In the genomic region with DNA sequence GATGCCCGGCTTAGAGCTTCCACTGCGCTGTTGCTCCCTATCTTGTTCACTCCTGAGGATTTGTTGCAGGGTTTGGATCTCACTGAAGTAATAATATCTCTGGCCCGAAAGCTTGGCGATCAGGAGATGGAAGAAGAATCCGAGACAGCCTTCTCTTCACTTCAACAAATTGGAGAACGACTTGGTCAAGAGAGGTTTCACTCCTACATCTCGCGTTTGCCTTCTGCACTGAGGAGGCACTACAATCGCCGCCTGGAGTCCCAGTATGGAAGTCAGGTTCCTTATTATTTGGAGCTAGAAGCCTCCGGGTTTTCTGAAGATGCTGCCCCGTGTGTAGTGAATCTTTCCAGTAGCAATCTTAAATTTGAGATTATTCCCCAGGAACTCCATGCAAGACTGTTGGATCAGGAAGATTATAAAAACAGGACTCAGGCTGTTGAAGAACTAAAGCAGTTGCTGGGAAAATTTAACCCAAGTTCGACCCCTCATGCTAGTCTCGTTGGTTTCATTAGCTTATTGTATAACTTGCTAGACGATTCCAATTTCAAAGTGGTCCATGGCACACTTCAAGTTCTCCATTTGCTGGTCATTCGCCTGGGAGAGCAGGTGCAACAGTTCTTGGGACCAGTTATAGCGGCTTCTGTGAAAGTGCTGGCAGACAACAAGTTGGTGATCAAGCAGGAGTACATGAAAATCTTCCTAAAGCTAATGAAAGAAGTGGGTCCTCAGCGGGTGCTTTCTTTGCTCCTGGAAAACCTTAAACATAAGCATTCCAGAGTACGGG, we compare ENCODE assay signal across 8 mouse cellular contexts. TPM values are rescaled to one million over a fixed set of nuclear protein-coding genes. Genes with fewer than 3 reads are reported as not detected.
DNase-seq lines count a peak whose midpoint lies in the region; ATAC-seq and TF ChIP-seq lines count a peak whose summit lies in the region.

No protein-coding gene starts in this region.

- H3K27ac ChIP-seq in ES-Bruce4 (ENCODE audit: insufficient read depth, low read length) = no peak overlapping the region
- H3K27ac ChIP-seq in embryonic facial prominence, embryonic 15.5 days (replicated peaks) = peak overlapping the region; percentile 93
- peak overlapping the region; percentile 79; the same call in 1 of the 2 replicates for H3K27ac ChIP-seq in intestine, embryonic 15.5 days
- peak overlapping the region; percentile 49 for H3K27ac ChIP-seq in macrophage

- TF ChIP-seq CTCF in ES-Bruce4 (IDR thresholded peaks at IDR 0.05; ENCODE audit: low read depth, low read length) = no peak

- intact Hi-C loops in heart, postnatal 36 days (cut with DNase I) = loop anchor here (2.0 to 5.0 kb wide), 2 partner anchors 70 to 106 kb away; partner anchors contain the start of gene Prpf39

- peaks cover 5% of the 10 kb centered on the region; the same call in 1 of the 2 replicates for H3K36me3 ChIP-seq in ES-Bruce4 (ENCODE audit: control insufficient read depth, insufficient read depth, low read length, poor library complexity, severe bottlenecking)
- H3K36me3 ChIP-seq in embryonic facial prominence, embryonic 15.5 days = no peaks in the 10 kb centered on the region
- no peaks in the 10 kb centered on the region for H3K36me3 ChIP-seq in intestine, embryonic 15.5 days
- H3K36me3 ChIP-seq in macrophage (ENCODE audit: inconsistent target) = no peaks in the 10 kb centered on the region

- peaks cover 97% of the 10 kb centered on the region for H3K79me2 ChIP-seq in macrophage (ENCODE audit: inconsistent target)

- H3K4me1 ChIP-seq in ES-Bruce4 (ENCODE audit: control insufficient read depth, insufficient read depth, low read length) = peaks cover 1% of the 10 kb centered on the region
- H3K4me1 ChIP-seq in embryonic facial prominence, embryonic 15.5 days = peaks cover 29% of the 10 kb centered on the region
- peaks cover under 1% of the 10 kb centered on the region; the same call in 1 of the 2 replicates for H3K4me1 ChIP-seq in intestine, embryonic 15.5 days (replicated peaks)

- no peaks in the 10 kb centered on the region for H3K27me3 ChIP-seq in ES-Bruce4 (ENCODE audit: control insufficient read depth, insufficient read depth, low read length, poor library complexity, severe bottlenecking)
- no peaks in the 10 kb centered on the region for H3K27me3 ChIP-seq in embryonic facial prominence, embryonic 15.5 days
- H3K27me3 ChIP-seq in intestine, embryonic 15.5 days (replicated peaks) = no peaks in the 10 kb centered on the region

- WGBS in embryonic facial prominence, embryonic 15.5 days = 2% methylated on average over 19 of the region's 19 CpGs
- 2% methylated on average over 19 of the region's 19 CpGs for WGBS in intestine, embryonic 15.5 days
- 3% methylated on average over 19 of the region's 19 CpGs for WGBS in macrophage (ENCODE audit: missing documents)

- H3K4me2 ChIP-seq in embryonic facial prominence, embryonic 15.5 days (replicated peaks) = peak overlapping the region; percentile 84
- H3K4me2 ChIP-seq in intestine, embryonic 15.5 days (replicated peaks) = peak overlapping the region; percentile 86

- H3K4me3 ChIP-seq in ES-Bruce4 (ENCODE audit: low read depth, low read length) (peak overlapping the region; percentile 92), macrophage (ENCODE audit: inconsistent target) (peak overlapping the region; percentile 87)
- peak overlapping the region; percentile 96 for H3K4me3 ChIP-seq in embryonic facial prominence, embryonic 15.5 days (replicated peaks)
- H3K4me3 ChIP-seq in intestine, embryonic 15.5 days (replicated peaks) = peak overlapping the region; percentile 74

- H3K9me3 ChIP-seq in ES-Bruce4 (replicated peaks; ENCODE audit: control insufficient read depth, insufficient read depth, low read length, poor library complexity, severe bottlenecking) = no peaks in the 10 kb centered on the region
- H3K9me3 ChIP-seq in embryonic facial prominence, embryonic 15.5 days (replicated peaks) = no peaks in the 10 kb centered on the region
- H3K9me3 ChIP-seq in intestine, embryonic 15.5 days = no peaks in the 10 kb centered on the region

- DNase-seq in heart, adult 18-20 months = peak; percentile 3 to 17
- no peak for DNase-seq in heart, postnatal 36 days
- DNase-seq in layer of hippocampus, adult 9-10 months (ENCODE audit: low spot score) = no peak
- no peak for DNase-seq in urinary bladder, postnatal 4 days (ENCODE audit: low spot score in 2 of 2)

- TF ChIP-seq POLR2A in ES-Bruce4 (IDR thresholded peaks at IDR 0.05; ENCODE audit: insufficient read depth, low read length) = no peak

- ATAC-seq in embryonic facial prominence, embryonic 15.5 days (ENCODE audit: insufficient number of reproducible peaks, low FRiP score, low TSS enrichment, low read depth) = no peak
- ATAC-seq in intestine, embryonic 15.5 days = no peak

- no peak for TF ChIP-seq EP300 in ES-Bruce4 (IDR thresholded peaks at IDR 0.05; ENCODE audit: insufficient read depth, low read depth, low read length)

- peak overlapping the region; percentile 78 for H3K9ac ChIP-seq in ES-Bruce4 (ENCODE audit: low read depth, poor library complexity, severe bottlenecking)
- H3K9ac ChIP-seq in embryonic facial prominence, embryonic 15.5 days = peak overlapping the region; percentile 80
- peak overlapping the region; percentile 80 for H3K9ac ChIP-seq in intestine, embryonic 15.5 days

RNA-seq across cellular contexts. Expression of gene Togaram1, which starts 1.2 kb away (rescaled TPM):
- 1 to 10 TPM; 7.9 to 8.4 TPM for total RNA-seq in heart, adult 18-20 months (2021)
- 10 to 100 TPM; 12.9 to 14.6 TPM for total RNA-seq in heart, postnatal 36 days (2021)
- polyA plus RNA-seq in ES-Bruce4 (2011; ENCODE audit: insufficient read depth, insufficient read length, low read depth, missing spikeins) (51.4 and 52.8 TPM in 2 replicates), macrophage (2018) (12.3 to 16.6 TPM (median 15.6 TPM) in 3 replicates)
- polyA plus RNA-seq in embryonic facial prominence, embryonic 15.5 days (2015; fragmentation: Nextera tagmentation; extraction: Ambion mirVana) = 26.6 and 28.7 TPM in 2 replicates
- 23.8 and 28.0 TPM in 2 replicates for polyA plus RNA-seq in intestine, embryonic 15.5 days (2015; fragmentation: Nextera tagmentation; extraction: Ambion mirVana)
- total RNA-seq in macrophage (2018; cell fraction: chromatin; rRNA removed) = 100 to 1,000 TPM in 14 of 26 experiments, 10 to 100 TPM in 12; 51.7 to 146 (median 106) TPM
- 10 to 100 TPM; 11.1 to 24.8 (median 16.1) TPM for total RNA-seq in macrophage (2018; cell fraction: cytosol; rRNA removed)
- total RNA-seq in macrophage (2018; cell fraction: nucleus; rRNA removed) = 100 to 1,000 TPM in 1 of 26 experiments, 10 to 100 TPM in 25; 24.9 to 102 (median 58.2) TPM

RNA-seq across cellular contexts. Expression of gene Klhl28, which starts 1.5 kb away (rescaled TPM):
- 10 to 100 TPM; 12.7 to 12.9 TPM for total RNA-seq in heart, adult 18-20 months (2021)
- 10 to 100 TPM; 11.5 to 12.1 TPM for total RNA-seq in heart, postnatal 36 days (2021)
- 19.8 and 20.2 TPM in 2 replicates for polyA plus RNA-seq in ES-Bruce4 (2011; ENCODE audit: insufficient read depth, insufficient read length, low read depth, missing spikeins)
- 13.9 and 15.2 TPM in 2 replicates for polyA plus RNA-seq in embryonic facial prominence, embryonic 15.5 days (2015; fragmentation: Nextera tagmentation; extraction: Ambion mirVana)
- polyA plus RNA-seq in intestine, embryonic 15.5 days (2015; fragmentation: Nextera tagmentation; extraction: Ambion mirVana) = 10.0 and 10.7 TPM in 2 replicates
- total RNA-seq in macrophage (2018; cell fraction: chromatin; rRNA removed) = 10 to 100 TPM; 13.0 to 52.9 (median 31.3) TPM
- 10 to 100 TPM; 10.4 to 21.0 (median 15.3) TPM for total RNA-seq in macrophage (2018; cell fraction: cytosol; rRNA removed)
- 10 to 100 TPM; 16.3 to 65.9 (median 32.3) TPM for total RNA-seq in macrophage (2018; cell fraction: nucleus; rRNA removed)
- 8.7 to 11.9 TPM (median 8.8 TPM) in 3 replicates for polyA plus RNA-seq in macrophage (2018)

RNA-seq across cellular contexts. Expression of gene Gm527, which starts 49.1 kb away (rescaled TPM):
- 1 to 10 TPM; 1.6 to 3.4 TPM for total RNA-seq in heart, adult 18-20 months (2021)
- 1 to 10 TPM; 4.3 to 5.1 TPM for total RNA-seq in heart, postnatal 36 days (2021)
- 13.0 and 13.2 TPM in 2 replicates for polyA plus RNA-seq in ES-Bruce4 (2011; ENCODE audit: insufficient read depth, insufficient read length, low read depth, missing spikeins)
- 3.6 and 4.2 TPM in 2 replicates for polyA plus RNA-seq in embryonic facial prominence, embryonic 15.5 days (2015; fragmentation: Nextera tagmentation; extraction: Ambion mirVana)
- polyA plus RNA-seq in intestine, embryonic 15.5 days (2015; fragmentation: Nextera tagmentation; extraction: Ambion mirVana) = 3.3 and 3.4 TPM in 2 replicates
- 1 to 10 TPM in 19 of 26 experiments, under 1 TPM in 1, not detected in 6; 0.59 to 6.6 (median 2.6) TPM for total RNA-seq in macrophage (2018; cell fraction: chromatin; rRNA removed)
- total RNA-seq in macrophage (2018; cell fraction: cytosol; rRNA removed) = 1 to 10 TPM in 13 of 26 experiments, under 1 TPM in 13; 0.17 to 2.8 (median 1.1) TPM
- total RNA-seq in macrophage (2018; cell fraction: nucleus; rRNA removed) = 1 to 10 TPM in 22 of 26 experiments, under 1 TPM in 1, not detected in 3; 0.83 to 5.9 (median 2.2) TPM
- polyA plus RNA-seq in macrophage (2018) = 1.1 to 1.8 TPM (median 1.5 TPM) in 3 replicates

Comparison
In these comparisons a context has a peak if more than half of its experiments do, and no peak if none do; other contexts are left out.
1. DNase-seq: peak in heart, adult 18-20 months (2 of 2); none in heart, postnatal 36 days (0 of 2), layer of hippocampus, adult 9-10 months (single experiment) and urinary bladder, postnatal 4 days (0 of 2).
2. Peak in every context shown above with its lines, with median percentiles within 50 percentile points of each other: H3K4me3 ChIP-seq and H3K9ac ChIP-seq.